In genomic region chr12:84180701-84181435, GRCm38 (mm10) we compare ENCODE assay signal across 8 mouse cellular contexts. TPM values are rescaled to one million over a fixed set of nuclear protein-coding genes. Genes with fewer than 3 reads are reported as not detected.
A peak's percentile ranks its signal among the peaks of the same experiment; 100 is the strongest.
DNase-seq lines count a peak whose midpoint lies in the region; ATAC-seq and TF ChIP-seq lines count a peak whose summit lies in the region.

No protein-coding gene starts in this region.

- WGBS in heart, embryonic 15.5 days, result 13% methylated on average over 8 of the region's 8 CpGs
- WGBS in kidney, postnatal 0 days, result 61% methylated on average over 8 of the region's 8 CpGs
- 26% methylated on average over 8 of the region's 8 CpGs for WGBS in lung, postnatal 0 days

- no peak overlapping the region for H3K4me3 ChIP-seq in heart, embryonic 15.5 days
- H3K4me3 ChIP-seq in kidney, postnatal 0 days (replicated peaks; ENCODE audit: low read depth, low read length), result no peak overlapping the region
- no peak overlapping the region for H3K4me3 ChIP-seq in lung, postnatal 0 days (ENCODE audit: low read depth, low read length)

- TF ChIP-seq CTCF in kidney, postnatal 0 days (IDR thresholded peaks at IDR 0.05; ENCODE audit: low read depth), result no peak
- TF ChIP-seq CTCF in lung, postnatal 0 days (IDR thresholded peaks at IDR 0.05), result peak; percentile 44

- H3K27me3 ChIP-seq in heart, embryonic 15.5 days, result no peaks in the 10 kb centered on the region
- no peaks in the 10 kb centered on the region for H3K27me3 ChIP-seq in kidney, postnatal 0 days (ENCODE audit: insufficient read depth, low read length)
- no peaks in the 10 kb centered on the region for H3K27me3 ChIP-seq in lung, postnatal 0 days (replicated peaks; ENCODE audit: insufficient read depth, low read length)

- TF ChIP-seq EP300 in lung, postnatal 0 days (IDR thresholded peaks at IDR 0.05), result peak; percentile 44; the same call in 1 of the 2 replicates

- no peaks in the 10 kb centered on the region for H3K36me3 ChIP-seq in heart, embryonic 15.5 days
- no peaks in the 10 kb centered on the region for H3K36me3 ChIP-seq in kidney, postnatal 0 days (ENCODE audit: insufficient read depth, low read length)
- no peaks in the 10 kb centered on the region for H3K36me3 ChIP-seq in lung, postnatal 0 days (ENCODE audit: insufficient read depth, low read length)

- 0 out of 2 replicates have a peak overlapping the region, but pooled peaks have one; percentile 15 for H3K9ac ChIP-seq in heart, embryonic 15.5 days
- no peak overlapping the region for H3K9ac ChIP-seq in kidney, postnatal 0 days (ENCODE audit: low read depth, low read length)
- H3K9ac ChIP-seq in lung, postnatal 0 days (replicated peaks; ENCODE audit: low read depth), result 0 out of 2 replicates have a peak overlapping the region, but pooled peaks have one; percentile 29

- H3K4me2 ChIP-seq in heart, embryonic 15.5 days, result peak overlapping the region; percentile 28
- H3K4me2 ChIP-seq in kidney, postnatal 0 days (ENCODE audit: low read length), result no peak overlapping the region
- H3K4me2 ChIP-seq in lung, postnatal 0 days (replicated peaks; ENCODE audit: low read depth, low read length), result 0 out of 2 replicates have a peak overlapping the region, but pooled peaks have one; percentile 3

- ATAC-seq in erythroblast, adult 5-6 weeks (replicated peaks; ENCODE audit: low FRiP score, poor library complexity, severe bottlenecking), result peak; percentile 82
- ATAC-seq in heart, embryonic 15.5 days (replicated peaks; ENCODE audit: insufficient number of reproducible peaks, insufficient read depth, low FRiP score, low read depth), result peak; percentile 92
- ATAC-seq in kidney, postnatal 0 days (replicated peaks; ENCODE audit: low FRiP score, low read depth), result no peak; the same call in 1 of the 2 replicates
- ATAC-seq in lung, postnatal 0 days, result peak; percentile 91
- no peak for ATAC-seq in activated CD4-positive, CD25-positive, alpha-beta regulatory T cell, adult 4 months

- H3K4me1 ChIP-seq in heart, embryonic 15.5 days (replicated peaks), result peaks cover 78% of the 10 kb centered on the region
- peaks cover 51% of the 10 kb centered on the region for H3K4me1 ChIP-seq in kidney, postnatal 0 days (replicated peaks; ENCODE audit: insufficient read depth, low read length)
- peaks cover 67% of the 10 kb centered on the region for H3K4me1 ChIP-seq in lung, postnatal 0 days (ENCODE audit: insufficient read depth, low read depth, low read length)

- no peaks in the 10 kb centered on the region for H3K9me3 ChIP-seq in heart, embryonic 15.5 days (replicated peaks)
- H3K9me3 ChIP-seq in kidney, postnatal 0 days (replicated peaks; ENCODE audit: low read length), result no peaks in the 10 kb centered on the region
- no peaks in the 10 kb centered on the region for H3K9me3 ChIP-seq in lung, postnatal 0 days (ENCODE audit: low read length)

- DNase-seq in A20 (ENCODE audit: low read depth, low spot score), result peak; percentile 86
- peak; percentile 92 to 96 for DNase-seq in adrenal gland, adult (ENCODE audit: inconsistent age in 2 of 2, low spot score in 1 of 2)
- no peak for DNase-seq in kidney, postnatal 0 days (ENCODE audit: low spot score)
- DNase-seq in lung, postnatal 0 days (ENCODE audit: low spot score), result peak; percentile 92
- DNase-seq in right cerebral cortex, postnatal 4 days, result peak; percentile 57

- H3K27ac ChIP-seq in heart, embryonic 15.5 days, result peak overlapping the region; percentile 75
- H3K27ac ChIP-seq in kidney, postnatal 0 days, result 0 out of 2 replicates have a peak overlapping the region, but pooled peaks have one; percentile 15
- H3K27ac ChIP-seq in lung, postnatal 0 days (ENCODE audit: low read length), result peak overlapping the region; percentile 62

RNA-seq across cellular contexts. Expression of gene Pnma1, which starts 32.6 kb away (rescaled TPM):
- total RNA-seq in erythroblast, adult 5-6 weeks (2015; ENCODE audit: low replicate concordance), result 1.5 and 4.4 TPM in 2 replicates
- 1.0 and 4.5 TPM in 2 replicates for total RNA-seq in erythroblast, adult 5-6 weeks (2017; ENCODE audit: low replicate concordance)
- polyA plus RNA-seq in heart, embryonic 15.5 days (2015; fragmentation: Nextera tagmentation; extraction: Ambion mirVana), result 0.42 and 0.55 TPM in 2 replicates
- polyA plus RNA-seq in kidney, postnatal 0 days (2015; fragmentation: Nextera tagmentation; extraction: Ambion mirVana), result 0.33 and 0.50 TPM in 2 replicates
- polyA plus RNA-seq in lung, postnatal 0 days (2015; fragmentation: Nextera tagmentation; extraction: Ambion mirVana), result 1.9 and 2.9 TPM in 2 replicates
- not detected for polyA plus RNA-seq in activated CD4-positive, CD25-positive, alpha-beta regulatory T cell, adult 4 months (2017; shearing (Covaris generic))

RNA-seq across cellular contexts. Expression of gene Elmsan1, which starts 37.8 kb away (rescaled TPM):
- total RNA-seq in erythroblast, adult 5-6 weeks (2015; ENCODE audit: low replicate concordance), result 5.4 and 12.7 TPM in 2 replicates
- 8.0 and 11.4 TPM in 2 replicates for total RNA-seq in erythroblast, adult 5-6 weeks (2017; ENCODE audit: low replicate concordance)
- 6.0 and 10.0 TPM in 2 replicates for polyA plus RNA-seq in heart, embryonic 15.5 days (2015; fragmentation: Nextera tagmentation; extraction: Ambion mirVana)
- polyA plus RNA-seq in kidney, postnatal 0 days (2015; fragmentation: Nextera tagmentation; extraction: Ambion mirVana), result 4.8 and 5.8 TPM in 2 replicates
- 5.9 and 6.7 TPM in 2 replicates for polyA plus RNA-seq in lung, postnatal 0 days (2015; fragmentation: Nextera tagmentation; extraction: Ambion mirVana)
- polyA plus RNA-seq in activated CD4-positive, CD25-positive, alpha-beta regulatory T cell, adult 4 months (2017; shearing (Covaris generic)), result 1 to 10 TPM; 6.8 to 7.1 TPM

Comparison
In these comparisons a context has a peak if more than half of its experiments do, and no peak if none do; other contexts are left out.
1. ATAC-seq: peak in erythroblast, adult 5-6 weeks (single experiment), heart, embryonic 15.5 days (single experiment) and lung, postnatal 0 days (single experiment); none in kidney, postnatal 0 days (single experiment) and activated CD4-positive, CD25-positive, alpha-beta regulatory T cell, adult 4 months (single experiment).
2. H3K27ac ChIP-seq: peak in every context shown above with its lines; median percentile 75 in heart, embryonic 15.5 days; 62 in lung, postnatal 0 days; 15 in kidney, postnatal 0 days.